Mouse (Mus musculus): ENCODE results near the gene Sertad1.

DNA sequence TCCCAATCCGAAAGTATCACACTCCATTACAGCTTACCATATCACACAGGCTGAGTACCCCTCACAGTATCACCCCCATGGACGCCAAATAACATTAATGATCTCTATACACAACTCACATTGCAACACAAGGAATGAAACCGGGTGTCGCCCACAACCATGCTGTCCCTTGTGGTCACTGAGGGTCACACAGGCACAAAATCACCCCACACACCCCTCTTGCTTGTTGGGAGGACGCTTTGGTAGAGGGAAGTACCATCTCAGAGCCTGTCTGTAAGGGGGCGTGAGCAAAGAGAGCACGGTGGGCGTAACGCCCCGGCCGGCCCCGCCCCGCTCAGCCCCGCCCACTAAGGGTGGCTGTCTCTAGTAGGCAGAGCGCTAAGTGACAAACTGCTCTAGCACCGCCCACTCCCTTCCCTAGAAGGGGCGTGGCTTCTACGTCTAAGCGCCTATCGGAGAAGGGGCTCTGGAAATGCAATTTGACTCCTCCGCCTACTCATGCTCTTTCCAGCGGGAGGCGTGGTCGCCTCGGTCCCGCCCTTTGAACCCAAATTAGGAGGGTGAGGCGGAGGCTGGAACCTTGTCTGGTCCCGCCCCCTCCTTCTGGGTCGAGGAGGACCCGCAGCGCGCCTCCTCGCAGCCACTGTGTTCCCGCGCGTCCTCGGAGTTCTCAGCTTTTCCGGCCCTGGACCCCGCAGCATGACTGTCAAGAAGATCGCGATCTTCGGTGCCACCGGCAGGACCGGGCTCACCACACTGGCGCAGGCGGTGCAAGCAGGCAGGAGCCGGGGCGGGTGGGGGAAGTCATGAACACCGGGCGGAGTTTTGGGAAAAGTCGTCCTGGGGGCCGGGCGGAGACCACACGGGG is 39.1 kb upstream of the Sertad1 start, which contains the start of the genes Sptbn4 and Blvrb:
- TF ChIP-seq POLR2A (IDR thresholded peaks at IDR 0.05; ENCODE audit: low read depth, low read length) (peak; percentile 54), CTCF (IDR thresholded peaks at IDR 0.05; ENCODE audit: extremely low read depth, insufficient read depth, insufficient read length, insufficient replicate concordance) (no peak)

Data from spleen, adult 2 months (tissue).